Mouse (Mus musculus) forelimb bud, embryonic 11.5 days (tissue): ENCODE data around the gene Golt1a.

Source experiments
- DNase-seq: peaks from one replicate; pipeline ENCODE4 v3.0.0-alpha.2; 2012; ENCODE audit warnings: low read depth, low spot score

Golt1a gene

GRCm38 (mm10) chr1:133309652-133310267 lies at the start of gene Golt1a:
Gene Golt1a, plus strand, starts transcription at chr1:133309800.
- DNase-seq: no peak

GRCm38 (mm10) chr1:133262628-133263027 lies 47.0 kb upstream of the Golt1a start:
- no peak for DNase-seq

GRCm38 (mm10) chr1:133263134-133263533 lies 46.5 kb upstream of the Golt1a start:
- no peak for DNase-seq

- DNase-seq: no peak
These were observed 45.2 kb upstream of the Golt1a start for GRCm38 (mm10) chr1:133264367-133264766.

GRCm38 (mm10) chr1:133265114-133265766 lies 44.4 kb upstream of the Golt1a start:
- DNase-seq: no peak

- no peak for DNase-seq
These were observed 42.5 kb upstream of the Golt1a start for GRCm38 (mm10) chr1:133267094-133267493.

GRCm38 (mm10) chr1:133267813-133268492 lies 41.6 kb upstream of the Golt1a start:
- DNase-seq: no peak

- no peak for DNase-seq
These were observed 41.1 kb upstream of the Golt1a start for GRCm38 (mm10) chr1:133268503-133268902.

- DNase-seq: no peak
These were observed 39.3 kb upstream of the Golt1a start for GRCm38 (mm10) chr1:133270336-133270735.

- DNase-seq: no peak
These were observed 35.4 kb upstream of the Golt1a start for GRCm38 (mm10) chr1:133274163-133274562.

GRCm38 (mm10) chr1:133276983-133277382 lies 32.6 kb upstream of the Golt1a start:
- no peak for DNase-seq

- DNase-seq: no peak
These were observed 31.1 kb upstream of the Golt1a start for GRCm38 (mm10) chr1:133278539-133278938.

GRCm38 (mm10) chr1:133278946-133279631 lies 30.5 kb upstream of the Golt1a start:
- no peak for DNase-seq

GRCm38 (mm10) chr1:133279632-133280093 lies 29.9 kb upstream of the Golt1a start:
- no peak for DNase-seq

GRCm38 (mm10) chr1:133280537-133280936 lies 29.1 kb upstream of the Golt1a start:
- no peak for DNase-seq

- DNase-seq: no peak
These were observed 23.7 kb upstream of the Golt1a start for GRCm38 (mm10) chr1:133285907-133286306.

- no peak for DNase-seq
These were observed 22.5 kb upstream of the Golt1a start for GRCm38 (mm10) chr1:133287051-133287450.

- DNase-seq: no peak
These were observed 21.7 kb upstream of the Golt1a start for GRCm38 (mm10) chr1:133287880-133288279.

GRCm38 (mm10) chr1:133291888-133292287 lies 17.7 kb upstream of the Golt1a start:
- no peak for DNase-seq

- DNase-seq: no peak
These were observed 17.0 kb upstream of the Golt1a start for GRCm38 (mm10) chr1:133292608-133293007.

GRCm38 (mm10) chr1:133296376-133296775 lies 13.2 kb upstream of the Golt1a start:
- no peak for DNase-seq

GRCm38 (mm10) chr1:133298816-133299215 lies 10.8 kb upstream of the Golt1a start:
- DNase-seq: no peak
